Mouse (Mus musculus): ENCODE measurements around the gene Cpa4. TPM values are rescaled to one million over a fixed set of nuclear protein-coding genes. Genes with fewer than 3 reads are reported as not detected.

Gene Cpa4
- polyA plus RNA-seq, 1 experiment from 2014 or later, result 1.3 TPM

- Histone ChIP-seq H3K27me3 (no peaks in the 10 kb centered on the region), H3K4me3 (no peak overlapping the region), H3K4me2 (replicated peaks) (no peak overlapping the region), H3K4me1 (peaks cover 56% of the 10 kb centered on the region), H3K36me3 (no peaks in the 10 kb centered on the region), H3K9ac (no peak overlapping the region), H3K9me3 (no peaks in the 10 kb centered on the region), H3K27ac (peak overlapping the region; percentile 90)
- peak; percentile 17; the same call in 1 of the 2 replicates for ATAC-seq (ENCODE audit: insufficient number of reproducible peaks, insufficient read depth, low FRiP score, low TSS enrichment)
- WGBS, result 33% methylated on average over 17 of the region's 17 CpGs
Observed at GRCm38 (mm10) chr6:30576477-30577203, 8.5 kb downstream of the Cpa4 start.

GRCm38 (mm10) chr6:30579961-30580840 lies 12.0 kb downstream of the Cpa4 start:
- Histone ChIP-seq H3K36me3 (no peaks in the 10 kb centered on the region), H3K27me3 (no peaks in the 10 kb centered on the region), H3K4me3 (no peak overlapping the region), H3K4me2 (replicated peaks) (no peak overlapping the region), H3K9ac (no peak overlapping the region), H3K4me1 (peaks cover 30% of the 10 kb centered on the region), H3K9me3 (no peaks in the 10 kb centered on the region), H3K27ac (peak overlapping the region; percentile 67)
- 51% methylated on average over 17 of the region's 17 CpGs for WGBS
- no peak for ATAC-seq (ENCODE audit: insufficient number of reproducible peaks, insufficient read depth, low FRiP score, low TSS enrichment)

GRCm38 (mm10) chr6:30580841-30581176 lies 12.6 kb downstream of the Cpa4 start:
- no peaks in the 10 kb centered on the region for H3K36me3 ChIP-seq
- no peak for ATAC-seq (ENCODE audit: insufficient number of reproducible peaks, insufficient read depth, low FRiP score, low TSS enrichment)
- no peak overlapping the region for H3K4me3 ChIP-seq
- peak overlapping the region; percentile 67 for H3K27ac ChIP-seq
- 51% methylated on average over 8 of the region's 8 CpGs for WGBS
- H3K27me3 ChIP-seq, result no peaks in the 10 kb centered on the region
- H3K9me3 ChIP-seq, result no peaks in the 10 kb centered on the region
- no peak overlapping the region for H3K9ac ChIP-seq
- no peak overlapping the region for H3K4me2 ChIP-seq (replicated peaks)
- H3K4me1 ChIP-seq, result peaks cover 25% of the 10 kb centered on the region

GRCm38 (mm10) chr6:30586886-30587442 lies 18.8 kb downstream of the Cpa4 start:
- no peak overlapping the region for H3K27ac ChIP-seq
- H3K4me2 ChIP-seq (replicated peaks), result no peak overlapping the region
- 85% methylated on average over 7 of the region's 7 CpGs for whole genome bisulfite sequencing
- no peak for ATAC-seq (ENCODE audit: insufficient number of reproducible peaks, insufficient read depth, low FRiP score, low TSS enrichment)
- no peak overlapping the region for H3K9ac ChIP-seq
- H3K27me3 ChIP-seq, result no peaks in the 10 kb centered on the region
- H3K9me3 ChIP-seq, result no peaks in the 10 kb centered on the region
- H3K4me1 ChIP-seq, result peaks cover 9% of the 10 kb centered on the region; the same call in 1 of the 2 replicates
- H3K36me3 ChIP-seq, result no peaks in the 10 kb centered on the region
- no peak overlapping the region for H3K4me3 ChIP-seq

GRCm38 (mm10) chr6:30589819-30590218 lies 21.6 kb downstream of the Cpa4 start:
- 17% methylated on average over 2 of the region's 2 CpGs for WGBS
- Histone ChIP-seq H3K9me3 (no peaks in the 10 kb centered on the region), H3K9ac (no peak overlapping the region), H3K27me3 (no peaks in the 10 kb centered on the region), H3K36me3 (no peaks in the 10 kb centered on the region), H3K4me3 (no peak overlapping the region), H3K27ac (peak overlapping the region; percentile 30), H3K4me2 (replicated peaks) (no peak overlapping the region), H3K4me1 (peaks cover 9% of the 10 kb centered on the region; the same call in 1 of the 2 replicates)
- no peak for ATAC-seq (ENCODE audit: insufficient number of reproducible peaks, insufficient read depth, low FRiP score, low TSS enrichment)

- H3K4me2 ChIP-seq (replicated peaks), result no peak overlapping the region
- no peak overlapping the region for H3K4me3 ChIP-seq
- H3K9ac ChIP-seq, result no peak overlapping the region
- WGBS, result 38% methylated on average over 5 of the region's 5 CpGs
- H3K9me3 ChIP-seq, result no peaks in the 10 kb centered on the region
- peaks cover 18% of the 10 kb centered on the region for H3K4me1 ChIP-seq
- H3K36me3 ChIP-seq, result no peaks in the 10 kb centered on the region
- H3K27ac ChIP-seq, result no peak overlapping the region
- ATAC-seq (ENCODE audit: insufficient number of reproducible peaks, insufficient read depth, low FRiP score, low TSS enrichment), result no peak
- H3K27me3 ChIP-seq, result no peaks in the 10 kb centered on the region
Observed at GRCm38 (mm10) chr6:30591851-30592404, 23.8 kb downstream of the Cpa4 start.

- H3K4me2 ChIP-seq (replicated peaks), result no peak overlapping the region
- no peak for ATAC-seq (ENCODE audit: insufficient number of reproducible peaks, insufficient read depth, low FRiP score, low TSS enrichment)
- no peaks in the 10 kb centered on the region for H3K9me3 ChIP-seq
- WGBS, result 73% methylated on average over 10 of the region's 10 CpGs
- H3K36me3 ChIP-seq, result no peaks in the 10 kb centered on the region
- H3K9ac ChIP-seq, result no peak overlapping the region
- H3K4me3 ChIP-seq, result no peak overlapping the region
- H3K4me1 ChIP-seq, result peaks cover 18% of the 10 kb centered on the region
- H3K27ac ChIP-seq, result no peak overlapping the region
- no peaks in the 10 kb centered on the region for H3K27me3 ChIP-seq
Observed at GRCm38 (mm10) chr6:30592417-30592974, 24.3 kb downstream of the Cpa4 start.

GRCm38 (mm10) chr6:30594364-30594763 lies 26.2 kb downstream of the Cpa4 start:
- Histone ChIP-seq H3K27me3 (no peaks in the 10 kb centered on the region), H3K27ac (no peak overlapping the region), H3K36me3 (no peaks in the 10 kb centered on the region), H3K4me1 (peaks cover 17% of the 10 kb centered on the region), H3K4me3 (no peak overlapping the region), H3K9me3 (no peaks in the 10 kb centered on the region), H3K4me2 (replicated peaks) (no peak overlapping the region), H3K9ac (no peak overlapping the region)
- ATAC-seq (ENCODE audit: insufficient number of reproducible peaks, insufficient read depth, low FRiP score, low TSS enrichment), result no peak
- WGBS, result 81% methylated on average over 7 of the region's 7 CpGs

- ATAC-seq (ENCODE audit: insufficient number of reproducible peaks, insufficient read depth, low FRiP score, low TSS enrichment), result no peak
- 90% methylated on average over 8 of the region's 8 CpGs for WGBS
- H3K27ac ChIP-seq, result no peak overlapping the region
Observed at GRCm38 (mm10) chr6:30596230-30596898, 28.2 kb downstream of the Cpa4 start.

GRCm38 (mm10) chr6:30600033-30600432 lies 31.9 kb downstream of the Cpa4 start:
- ATAC-seq (ENCODE audit: insufficient number of reproducible peaks, insufficient read depth, low FRiP score, low TSS enrichment), result no peak
- Histone ChIP-seq H3K4me1 (peaks cover 9% of the 10 kb centered on the region), H3K27me3 (no peaks in the 10 kb centered on the region), H3K9ac (no peak overlapping the region), H3K9me3 (no peaks in the 10 kb centered on the region), H3K27ac (no peak overlapping the region), H3K4me3 (no peak overlapping the region), H3K4me2 (replicated peaks) (no peak overlapping the region), H3K36me3 (no peaks in the 10 kb centered on the region)
- 54% methylated on average over 3 of the region's 3 CpGs for WGBS

More at GRCm38 (mm10) chr6:30596230-30596898, 28.2 kb downstream of the Cpa4 start:
- no peaks in the 10 kb centered on the region for H3K36me3 ChIP-seq
- H3K4me2 ChIP-seq (replicated peaks), result no peak overlapping the region
- no peaks in the 10 kb centered on the region for H3K27me3 ChIP-seq
- H3K9ac ChIP-seq, result no peak overlapping the region
- no peak overlapping the region for H3K4me3 ChIP-seq
- no peaks in the 10 kb centered on the region for H3K9me3 ChIP-seq
- peaks cover 9% of the 10 kb centered on the region for H3K4me1 ChIP-seq

GRCm38 (mm10) chr6:30600995-30601394 lies 32.8 kb downstream of the Cpa4 start:
- 60% methylated on average over 1 of the region's 1 CpGs for WGBS
- H3K27me3 ChIP-seq, result no peaks in the 10 kb centered on the region

More at GRCm38 (mm10) chr6:30600995-30601394, 32.8 kb downstream of the Cpa4 start:
- Histone ChIP-seq H3K9ac (no peak overlapping the region), H3K27ac (no peak overlapping the region), H3K9me3 (no peaks in the 10 kb centered on the region), H3K36me3 (no peaks in the 10 kb centered on the region), H3K4me2 (replicated peaks) (no peak overlapping the region), H3K4me1 (peaks cover 6% of the 10 kb centered on the region), H3K4me3 (no peak overlapping the region)
- no peak for ATAC-seq (ENCODE audit: insufficient number of reproducible peaks, insufficient read depth, low FRiP score, low TSS enrichment)
